Mouse (Mus musculus): Measurements from ENCODE around the gene Tshz2. TPM values are rescaled to one million over a fixed set of nuclear protein-coding genes. Genes with fewer than 3 reads are reported as not detected.

Tshz2 gene
- polyA plus RNA-seq, 1 experiment from 2014 or later, result 3.4 TPM

- no peak overlapping the region for H3K4me2 ChIP-seq (replicated peaks; ENCODE audit: low read depth, low read length)
- DNase-seq (ENCODE audit: low spot score), result peak; percentile 15
- H3K27me3 ChIP-seq (replicated peaks; ENCODE audit: insufficient read depth, low read length), result no peaks in the 10 kb centered on the region
Observed at GRCm38 (mm10) chr2:169782874-169783680, 150.3 kb downstream of the Tshz2 start.

GRCm38 (mm10) chr2:169783681-169784033, 150.8 kb downstream of the Tshz2 start:
- Histone ChIP-seq H3K27me3 (replicated peaks; ENCODE audit: insufficient read depth, low read length) (no peaks in the 10 kb centered on the region), H3K4me3 (ENCODE audit: low read depth, low read length) (no peak overlapping the region), H3K9ac (replicated peaks; ENCODE audit: low read depth) (no peak overlapping the region), H3K36me3 (ENCODE audit: insufficient read depth, low read length) (no peaks in the 10 kb centered on the region), H3K9me3 (ENCODE audit: low read length) (no peaks in the 10 kb centered on the region), H3K27ac (ENCODE audit: low read length) (no peak overlapping the region), H3K4me2 (replicated peaks; ENCODE audit: low read depth, low read length) (no peak overlapping the region), H3K4me1 (ENCODE audit: insufficient read depth, low read depth, low read length) (peaks cover 4% of the 10 kb centered on the region; the same call in 1 of the 2 replicates)
- TF ChIP-seq CTCF (IDR thresholded peaks at IDR 0.05), result no peak
- TF ChIP-seq EP300 (IDR thresholded peaks at IDR 0.05), result no peak
- DNase-seq (ENCODE audit: low spot score) (no peak), ATAC-seq (no peak)
- 57% methylated on average over 2 of the region's 2 CpGs for WGBS

More at GRCm38 (mm10) chr2:169782874-169783680, 150.3 kb downstream of the Tshz2 start:
- H3K36me3 ChIP-seq (ENCODE audit: insufficient read depth, low read length), result no peaks in the 10 kb centered on the region
- 32% methylated on average over 26 of the region's 26 CpGs for WGBS
- no peak overlapping the region for H3K27ac ChIP-seq (ENCODE audit: low read length)
- no peaks in the 10 kb centered on the region for H3K9me3 ChIP-seq (ENCODE audit: low read length)
- H3K9ac ChIP-seq (replicated peaks; ENCODE audit: low read depth), result no peak overlapping the region
- peak; percentile 26; the same call in 1 of the 2 replicates for ATAC-seq
- peaks cover 4% of the 10 kb centered on the region; the same call in 1 of the 2 replicates for H3K4me1 ChIP-seq (ENCODE audit: insufficient read depth, low read depth, low read length)
- H3K4me3 ChIP-seq (ENCODE audit: low read depth, low read length), result no peak overlapping the region
- no peak for TF ChIP-seq EP300 (IDR thresholded peaks at IDR 0.05)
- TF ChIP-seq CTCF (IDR thresholded peaks at IDR 0.05), result no peak

- no peak overlapping the region for H3K4me3 ChIP-seq (ENCODE audit: low read depth, low read length)
- 44% methylated on average over 5 of the region's 5 CpGs for WGBS
- peaks cover 4% of the 10 kb centered on the region; the same call in 1 of the 2 replicates for H3K4me1 ChIP-seq (ENCODE audit: insufficient read depth, low read depth, low read length)
- DNase-seq (ENCODE audit: low spot score) (peak; percentile 49), ATAC-seq (no peak)
- TF ChIP-seq EP300 (IDR thresholded peaks at IDR 0.05) (no peak), CTCF (IDR thresholded peaks at IDR 0.05) (no peak)
- no peaks in the 10 kb centered on the region for H3K9me3 ChIP-seq (ENCODE audit: low read length)
- no peak overlapping the region for H3K27ac ChIP-seq (ENCODE audit: low read length)
- H3K27me3 ChIP-seq (replicated peaks; ENCODE audit: insufficient read depth, low read length), result no peaks in the 10 kb centered on the region
- no peaks in the 10 kb centered on the region for H3K36me3 ChIP-seq (ENCODE audit: insufficient read depth, low read length)
- no peak overlapping the region for H3K9ac ChIP-seq (replicated peaks; ENCODE audit: low read depth)
- H3K4me2 ChIP-seq (replicated peaks; ENCODE audit: low read depth, low read length), result no peak overlapping the region
Observed at GRCm38 (mm10) chr2:169787381-169787780, 154.6 kb downstream of the Tshz2 start.

- H3K4me2 ChIP-seq (replicated peaks; ENCODE audit: low read depth, low read length), result no peak overlapping the region
- no peak overlapping the region for H3K9ac ChIP-seq (replicated peaks; ENCODE audit: low read depth)
- DNase-seq (ENCODE audit: low spot score) (no peak), ATAC-seq (no peak)
- H3K4me3 ChIP-seq (ENCODE audit: low read depth, low read length), result no peak overlapping the region
- H3K36me3 ChIP-seq (ENCODE audit: insufficient read depth, low read length), result no peaks in the 10 kb centered on the region
- peaks cover under 1% of the 10 kb centered on the region; the same call in 1 of the 2 replicates for H3K4me1 ChIP-seq (ENCODE audit: insufficient read depth, low read depth, low read length)
- H3K27me3 ChIP-seq (replicated peaks; ENCODE audit: insufficient read depth, low read length), result no peaks in the 10 kb centered on the region
- 52% methylated on average over 11 of the region's 11 CpGs for WGBS
- H3K27ac ChIP-seq (ENCODE audit: low read length), result no peak overlapping the region
- no peaks in the 10 kb centered on the region for H3K9me3 ChIP-seq (ENCODE audit: low read length)
- TF ChIP-seq CTCF (IDR thresholded peaks at IDR 0.05), result no peak
- TF ChIP-seq EP300 (IDR thresholded peaks at IDR 0.05), result no peak
Observed at GRCm38 (mm10) chr2:169787906-169788305, 155.1 kb downstream of the Tshz2 start.

- no peaks in the 10 kb centered on the region for H3K4me1 ChIP-seq (ENCODE audit: insufficient read depth, low read depth, low read length)
- no peak overlapping the region for H3K27ac ChIP-seq (ENCODE audit: low read length)
- DNase-seq (ENCODE audit: low spot score) (peak; percentile 89), ATAC-seq (peak; percentile 92)
- H3K9ac ChIP-seq (replicated peaks; ENCODE audit: low read depth), result no peak overlapping the region
- no peak overlapping the region for H3K4me3 ChIP-seq (ENCODE audit: low read depth, low read length)
- H3K9me3 ChIP-seq (ENCODE audit: low read length), result no peaks in the 10 kb centered on the region
- no peak for TF ChIP-seq CTCF (IDR thresholded peaks at IDR 0.05)
- peak; percentile 6; the same call in 1 of the 2 replicates for TF ChIP-seq EP300 (IDR thresholded peaks at IDR 0.05)
- H3K4me2 ChIP-seq (replicated peaks; ENCODE audit: low read depth, low read length), result peak overlapping the region; percentile 45
- H3K27me3 ChIP-seq (replicated peaks; ENCODE audit: insufficient read depth, low read length), result no peaks in the 10 kb centered on the region
- WGBS, result 1% methylated on average over 12 of the region's 12 CpGs
- no peaks in the 10 kb centered on the region for H3K36me3 ChIP-seq (ENCODE audit: insufficient read depth, low read length)
Observed at GRCm38 (mm10) chr2:169790439-169791131, 157.8 kb downstream of the Tshz2 start.

- DNase-seq (ENCODE audit: low spot score) (no peak), ATAC-seq (no peak)
- no peaks in the 10 kb centered on the region for H3K9me3 ChIP-seq (ENCODE audit: low read length)
- no peaks in the 10 kb centered on the region for H3K4me1 ChIP-seq (ENCODE audit: insufficient read depth, low read depth, low read length)
- no peak overlapping the region for H3K4me2 ChIP-seq (replicated peaks; ENCODE audit: low read depth, low read length)
- WGBS, result 52% methylated on average over 3 of the region's 3 CpGs
- H3K4me3 ChIP-seq (ENCODE audit: low read depth, low read length), result no peak overlapping the region
- no peak overlapping the region for H3K27ac ChIP-seq (ENCODE audit: low read length)
- H3K36me3 ChIP-seq (ENCODE audit: insufficient read depth, low read length), result no peaks in the 10 kb centered on the region
- H3K27me3 ChIP-seq (replicated peaks; ENCODE audit: insufficient read depth, low read length), result no peaks in the 10 kb centered on the region
- no peak overlapping the region for H3K9ac ChIP-seq (replicated peaks; ENCODE audit: low read depth)
- TF ChIP-seq CTCF (IDR thresholded peaks at IDR 0.05) (no peak), EP300 (IDR thresholded peaks at IDR 0.05) (no peak)
Observed at GRCm38 (mm10) chr2:169792706-169793105, 159.9 kb downstream of the Tshz2 start.

All from lung, postnatal 0 days (tissue).